Mouse (Mus musculus): ENCODE measurements at regions not wholly inside any gene's neighbourhood (a gene's known extent, or its start where the extent isn't known, plus 50 kb on each side); places are given as distances from the start of the nearest gene placed in this dataset.

GRCm38 (mm10) chr8:6813816-6814215, 1708.7 kb upstream of the Slc10a2 start:
- no peak overlapping the region for H3K4me3 ChIP-seq (ENCODE audit: low read depth, low read length)
- TF ChIP-seq CTCF (IDR thresholded peaks at IDR 0.05; ENCODE audit: extremely low read depth, insufficient read length, insufficient replicate concordance, low read depth, low read length) (no peak), POLR2A (IDR thresholded peaks at IDR 0.05; ENCODE audit: low read depth, low read length) (no peak)
- no peaks in the 10 kb centered on the region for H3K4me1 ChIP-seq (ENCODE audit: control insufficient read depth, insufficient read depth, insufficient read length, low read length)
- no peak overlapping the region for H3K27ac ChIP-seq (ENCODE audit: insufficient read depth, low read depth, low read length)
- WGBS: 31% methylated on average over 3 of the region's 3 CpGs
- no peaks in the 10 kb centered on the region for H3K27me3 ChIP-seq (ENCODE audit: control insufficient read depth, insufficient read depth, low read length)
- H3K36me3 ChIP-seq (ENCODE audit: control insufficient read depth, insufficient read depth, low read length): no peaks in the 10 kb centered on the region

DNA sequence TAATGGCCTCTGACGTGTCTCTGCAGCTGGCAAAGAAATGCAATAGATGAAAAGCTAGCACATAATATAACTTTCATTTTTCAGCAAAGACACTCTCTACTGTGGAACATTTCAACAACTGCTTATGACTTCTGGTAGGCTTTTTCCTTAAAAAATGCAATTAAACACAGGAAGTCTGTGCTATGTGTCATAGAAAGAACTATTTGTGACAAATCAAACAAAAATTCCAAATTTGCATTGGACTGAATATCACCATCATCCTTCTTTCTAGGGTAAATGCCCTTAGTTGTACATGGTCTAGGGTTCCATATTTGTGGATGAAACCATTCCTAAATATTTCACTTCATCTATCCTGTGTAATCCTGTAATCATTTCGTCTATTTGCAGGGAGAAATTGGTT, 1702.0 kb upstream of the Slc10a2 start:
- no peak overlapping the region for H3K4me3 ChIP-seq (ENCODE audit: low read depth, low read length)
- TF ChIP-seq POLR2A (IDR thresholded peaks at IDR 0.05; ENCODE audit: low read depth, low read length) (no peak), CTCF (IDR thresholded peaks at IDR 0.05; ENCODE audit: extremely low read depth, insufficient read length, insufficient replicate concordance, low read depth, low read length) (no peak)
- H3K27me3 ChIP-seq (ENCODE audit: control insufficient read depth, insufficient read depth, low read length): no peaks in the 10 kb centered on the region
- 58% methylated on average over 2 of the region's 2 CpGs for WGBS
- no peak overlapping the region for H3K27ac ChIP-seq (ENCODE audit: insufficient read depth, low read depth, low read length)
- no peaks in the 10 kb centered on the region for H3K4me1 ChIP-seq (ENCODE audit: control insufficient read depth, insufficient read depth, insufficient read length, low read length)
- no peaks in the 10 kb centered on the region for H3K36me3 ChIP-seq (ENCODE audit: control insufficient read depth, insufficient read depth, low read length)

- no peaks in the 10 kb centered on the region for H3K4me1 ChIP-seq (ENCODE audit: control insufficient read depth, insufficient read depth, insufficient read length, low read length)
- no peak overlapping the region for H3K27ac ChIP-seq (ENCODE audit: insufficient read depth, low read depth, low read length)
- no peaks in the 10 kb centered on the region for H3K36me3 ChIP-seq (ENCODE audit: control insufficient read depth, insufficient read depth, low read length)
- H3K27me3 ChIP-seq (ENCODE audit: control insufficient read depth, insufficient read depth, low read length): no peaks in the 10 kb centered on the region
- H3K4me3 ChIP-seq (ENCODE audit: low read depth, low read length): no peak overlapping the region
- WGBS: 64% methylated on average over 1 of the region's 1 CpGs
- TF ChIP-seq POLR2A (IDR thresholded peaks at IDR 0.05; ENCODE audit: low read depth, low read length) (no peak), CTCF (IDR thresholded peaks at IDR 0.05; ENCODE audit: extremely low read depth, insufficient read length, insufficient replicate concordance, low read depth, low read length) (no peak)
Observed at GRCm38 (mm10) chr8:6803199-6803598, 1698.0 kb upstream of the Slc10a2 start.

DNA sequence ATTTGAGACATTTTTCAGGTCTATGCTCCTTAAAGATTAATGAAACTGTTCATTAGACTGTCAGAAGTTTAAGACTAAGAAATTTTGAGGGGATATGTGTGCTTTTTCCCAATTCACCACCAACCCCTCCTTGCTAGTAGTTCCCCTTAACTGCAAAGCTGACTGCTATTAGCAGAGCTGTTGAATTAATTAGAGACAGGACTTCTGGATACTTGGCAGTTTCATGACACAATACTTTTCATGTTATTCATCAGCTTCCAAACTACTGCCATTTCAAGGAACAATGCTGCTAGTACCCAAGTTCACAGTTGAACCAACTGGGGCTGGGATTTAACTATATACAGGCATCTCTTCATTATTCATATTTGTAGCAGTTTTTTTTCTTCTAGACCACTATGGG, 1695.9 kb upstream of the Slc10a2 start:
- H3K4me3 ChIP-seq (ENCODE audit: low read depth, low read length): no peak overlapping the region
- TF ChIP-seq CTCF (IDR thresholded peaks at IDR 0.05; ENCODE audit: extremely low read depth, insufficient read length, insufficient replicate concordance, low read depth, low read length) (no peak), POLR2A (IDR thresholded peaks at IDR 0.05; ENCODE audit: low read depth, low read length) (no peak)
- no peaks in the 10 kb centered on the region for H3K4me1 ChIP-seq (ENCODE audit: control insufficient read depth, insufficient read depth, insufficient read length, low read length)
- H3K27ac ChIP-seq (ENCODE audit: insufficient read depth, low read depth, low read length): no peak overlapping the region
- no peaks in the 10 kb centered on the region for H3K36me3 ChIP-seq (ENCODE audit: control insufficient read depth, insufficient read depth, low read length)
- H3K27me3 ChIP-seq (ENCODE audit: control insufficient read depth, insufficient read depth, low read length): no peaks in the 10 kb centered on the region

DNA sequence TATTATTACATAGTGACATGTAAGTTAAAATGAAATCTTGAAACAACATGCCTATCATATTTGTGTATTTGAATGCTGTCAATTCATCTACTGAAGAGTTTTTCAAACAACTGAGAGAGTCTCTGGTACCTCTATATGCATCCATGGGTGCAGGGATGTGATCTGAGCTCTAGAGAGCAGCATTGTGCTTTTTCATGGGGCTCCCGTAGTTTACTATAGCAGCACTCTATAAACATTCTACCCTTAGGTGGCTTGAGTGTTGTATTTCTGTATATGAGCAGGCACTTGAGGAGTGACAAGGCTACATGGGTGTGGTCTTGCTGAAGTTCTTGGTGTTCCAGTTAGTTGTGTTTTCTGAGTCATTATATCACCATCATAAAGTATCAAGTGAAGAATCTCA, 1683.9 kb upstream of the Slc10a2 start:
- H3K36me3 ChIP-seq (ENCODE audit: control insufficient read depth, insufficient read depth, low read length): no peaks in the 10 kb centered on the region
- TF ChIP-seq CTCF (IDR thresholded peaks at IDR 0.05; ENCODE audit: extremely low read depth, insufficient read length, insufficient replicate concordance, low read depth, low read length) (no peak), POLR2A (IDR thresholded peaks at IDR 0.05; ENCODE audit: low read depth, low read length) (no peak)
- H3K4me3 ChIP-seq (ENCODE audit: low read depth, low read length): no peak overlapping the region
- H3K4me1 ChIP-seq (ENCODE audit: control insufficient read depth, insufficient read depth, insufficient read length, low read length): no peaks in the 10 kb centered on the region
- WGBS: 50% methylated on average over 1 of the region's 1 CpGs
- H3K27me3 ChIP-seq (ENCODE audit: control insufficient read depth, insufficient read depth, low read length): no peaks in the 10 kb centered on the region
- no peak overlapping the region for H3K27ac ChIP-seq (ENCODE audit: insufficient read depth, low read depth, low read length)

DNA sequence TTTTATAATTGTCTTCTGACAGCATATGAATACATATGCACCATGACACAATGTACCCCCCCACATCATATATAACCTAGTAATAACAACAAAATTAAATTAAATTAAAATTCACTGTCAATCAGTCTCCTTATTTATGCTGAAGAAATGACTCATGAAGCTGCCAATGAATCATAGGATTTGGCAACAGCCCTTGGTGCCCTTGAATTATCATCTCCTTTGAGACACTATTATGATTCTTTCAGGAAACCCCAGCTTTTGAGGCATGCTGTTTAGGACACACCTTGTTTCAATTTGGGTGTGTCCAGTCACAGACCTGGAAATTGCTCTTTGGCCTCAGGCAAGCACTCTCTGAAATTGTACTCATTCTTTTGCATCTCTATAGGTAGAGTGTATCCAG, 1675.8 kb upstream of the Slc10a2 start:
- Histone ChIP-seq H3K27me3 (ENCODE audit: control insufficient read depth, insufficient read depth, low read length) (no peaks in the 10 kb centered on the region), H3K36me3 (ENCODE audit: control insufficient read depth, insufficient read depth, low read length) (no peaks in the 10 kb centered on the region), H3K4me1 (ENCODE audit: control insufficient read depth, insufficient read depth, insufficient read length, low read length) (no peaks in the 10 kb centered on the region), H3K4me3 (ENCODE audit: low read depth, low read length) (no peak overlapping the region), H3K27ac (ENCODE audit: insufficient read depth, low read depth, low read length) (no peak overlapping the region)
- TF ChIP-seq POLR2A (IDR thresholded peaks at IDR 0.05; ENCODE audit: low read depth, low read length) (no peak), CTCF (IDR thresholded peaks at IDR 0.05; ENCODE audit: extremely low read depth, insufficient read length, insufficient replicate concordance, low read depth, low read length) (no peak)

DNA sequence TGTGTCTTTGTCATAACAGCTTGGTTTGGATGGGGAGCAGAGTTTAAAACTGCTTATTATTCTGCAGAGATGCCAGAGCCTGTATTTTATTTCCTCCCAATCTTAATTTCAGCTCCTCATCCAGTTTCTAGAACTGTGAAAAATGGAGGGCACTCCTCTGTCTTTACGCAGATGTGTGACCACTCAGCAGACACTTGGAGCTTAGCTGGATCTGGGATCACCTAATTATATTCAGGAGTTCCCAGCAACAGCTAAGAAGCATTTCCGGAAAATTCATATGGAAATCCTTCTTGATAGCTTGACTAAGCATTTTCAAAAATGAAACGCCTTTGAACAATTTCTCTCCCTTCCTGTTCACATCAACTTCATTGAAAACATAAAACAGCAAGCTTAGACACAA, 1670.0 kb upstream of the Slc10a2 start:
- Histone ChIP-seq H3K27ac (ENCODE audit: insufficient read depth, low read depth, low read length) (no peak overlapping the region), H3K27me3 (ENCODE audit: control insufficient read depth, insufficient read depth, low read length) (no peaks in the 10 kb centered on the region), H3K4me1 (ENCODE audit: control insufficient read depth, insufficient read depth, insufficient read length, low read length) (no peaks in the 10 kb centered on the region), H3K36me3 (ENCODE audit: control insufficient read depth, insufficient read depth, low read length) (no peaks in the 10 kb centered on the region), H3K4me3 (ENCODE audit: low read depth, low read length) (no peak overlapping the region)
- TF ChIP-seq CTCF (IDR thresholded peaks at IDR 0.05; ENCODE audit: extremely low read depth, insufficient read length, insufficient replicate concordance, low read depth, low read length) (no peak), POLR2A (IDR thresholded peaks at IDR 0.05; ENCODE audit: low read depth, low read length) (no peak)
- 86% methylated on average over 3 of the region's 3 CpGs for WGBS

GRCm38 (mm10) chr8:6729571-6729970, 1624.4 kb upstream of the Slc10a2 start:
- H3K4me1 ChIP-seq (ENCODE audit: control insufficient read depth, insufficient read depth, insufficient read length, low read length): no peaks in the 10 kb centered on the region
- H3K27me3 ChIP-seq (ENCODE audit: control insufficient read depth, insufficient read depth, low read length): no peaks in the 10 kb centered on the region
- no peak overlapping the region for H3K4me3 ChIP-seq (ENCODE audit: low read depth, low read length)
- TF ChIP-seq POLR2A (IDR thresholded peaks at IDR 0.05; ENCODE audit: low read depth, low read length) (no peak), CTCF (IDR thresholded peaks at IDR 0.05; ENCODE audit: extremely low read depth, insufficient read length, insufficient replicate concordance, low read depth, low read length) (no peak)
- no peak overlapping the region for H3K27ac ChIP-seq (ENCODE audit: insufficient read depth, low read depth, low read length)
- 46% methylated on average over 3 of the region's 3 CpGs for WGBS
- no peaks in the 10 kb centered on the region for H3K36me3 ChIP-seq (ENCODE audit: control insufficient read depth, insufficient read depth, low read length)
